Mouse (Mus musculus): ENCODE measurements around the gene Agl. TPM values are rescaled to one million over a fixed set of nuclear protein-coding genes. Genes with fewer than 3 reads are reported as not detected.

Agl gene
- polyA plus RNA-seq, 1 experiment from 2014 or later, result 16.5 TPM

DNA sequence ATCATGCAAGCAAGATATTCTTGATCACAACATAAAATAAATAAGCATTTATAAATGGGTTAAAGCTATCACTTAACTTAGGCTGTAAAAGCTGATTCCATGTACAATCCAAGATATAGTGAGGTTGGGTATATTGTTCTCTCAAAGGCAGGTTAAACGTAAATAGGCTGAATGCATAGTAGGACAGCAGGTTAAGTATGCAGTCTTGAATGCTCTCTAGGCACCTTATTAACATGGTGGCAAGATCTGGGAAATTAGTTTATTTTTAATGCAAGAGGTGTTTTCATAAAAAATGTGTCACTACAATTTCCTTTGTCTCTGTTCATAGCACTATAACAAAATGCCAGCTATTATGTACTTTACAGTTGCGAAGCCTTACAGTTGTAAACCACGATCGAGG is 27.4 kb upstream of the Agl start:
- Histone ChIP-seq H3K36me3 (no peaks in the 10 kb centered on the region), H3K4me1 (replicated peaks) (no peaks in the 10 kb centered on the region), H3K4me2 (peak overlapping the region; percentile 62), H3K27me3 (no peaks in the 10 kb centered on the region), H3K4me3 (peak overlapping the region; percentile 38; the same call in 1 of the 2 replicates), H3K27ac (no peak overlapping the region), H3K9ac (peak overlapping the region; percentile 68; the same call in 1 of the 2 replicates), H3K9me3 (no peaks in the 10 kb centered on the region)
- 75% methylated on average over 4 of the region's 4 CpGs for WGBS
- ATAC-seq (ENCODE audit: low FRiP score), result no peak

DNA sequence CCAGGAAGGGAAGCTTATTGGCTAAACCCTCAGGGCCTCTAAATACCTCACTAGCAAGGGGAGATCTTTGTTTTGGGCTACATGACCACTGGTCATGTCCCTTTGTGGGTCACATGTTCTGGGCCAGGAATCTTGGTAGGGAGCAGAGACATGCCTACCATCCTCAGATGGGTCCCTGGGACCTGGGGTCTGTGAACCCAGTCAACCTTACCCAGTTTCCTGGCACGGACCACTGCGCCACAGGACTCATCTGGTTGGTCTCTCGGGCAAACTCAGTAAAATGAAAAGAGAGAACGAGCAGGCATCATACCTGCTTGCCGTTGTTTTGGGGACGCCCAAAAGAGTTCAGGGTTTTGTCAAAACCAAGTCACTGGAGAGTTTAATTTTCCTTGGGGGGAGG is 26.3 kb upstream of the Agl start:
- no peak overlapping the region for H3K4me3 ChIP-seq
- no peaks in the 10 kb centered on the region for H3K9me3 ChIP-seq
- no peak overlapping the region for H3K27ac ChIP-seq
- no peaks in the 10 kb centered on the region for H3K27me3 ChIP-seq
- H3K4me1 ChIP-seq (replicated peaks), result no peaks in the 10 kb centered on the region
- no peak for ATAC-seq (ENCODE audit: low FRiP score)
- H3K36me3 ChIP-seq, result no peaks in the 10 kb centered on the region
- H3K9ac ChIP-seq, result no peak overlapping the region
- no peak overlapping the region for H3K4me2 ChIP-seq
- WGBS, result 89% methylated on average over 6 of the region's 6 CpGs

DNA sequence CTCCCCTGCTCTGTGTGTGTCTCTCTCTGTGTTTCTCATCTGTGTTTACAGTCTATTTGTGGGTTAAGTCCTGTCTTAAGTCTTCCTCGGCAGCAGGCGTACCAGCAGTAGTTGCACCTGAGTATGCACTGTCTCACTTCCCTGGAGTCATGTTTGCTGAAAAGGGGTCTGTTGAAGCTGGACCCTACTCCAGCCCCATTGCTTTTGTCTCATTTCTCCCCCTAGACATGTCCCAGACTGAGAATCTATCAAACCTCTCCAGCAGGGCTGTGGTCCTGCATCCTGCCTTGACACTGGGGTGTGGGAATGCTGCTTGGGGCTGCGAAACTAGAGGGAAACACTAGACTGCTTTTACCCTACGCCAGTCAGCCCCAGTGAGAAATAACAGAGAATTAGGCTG is 25.5 kb upstream of the Agl start:
- 85% methylated on average over 4 of the region's 4 CpGs for WGBS
- ATAC-seq (ENCODE audit: low FRiP score), result no peak
- Histone ChIP-seq H3K4me3 (no peak overlapping the region), H3K9ac (no peak overlapping the region), H3K4me2 (no peak overlapping the region), H3K4me1 (replicated peaks) (no peaks in the 10 kb centered on the region), H3K27ac (no peak overlapping the region), H3K36me3 (no peaks in the 10 kb centered on the region), H3K9me3 (no peaks in the 10 kb centered on the region), H3K27me3 (no peaks in the 10 kb centered on the region)

DNA sequence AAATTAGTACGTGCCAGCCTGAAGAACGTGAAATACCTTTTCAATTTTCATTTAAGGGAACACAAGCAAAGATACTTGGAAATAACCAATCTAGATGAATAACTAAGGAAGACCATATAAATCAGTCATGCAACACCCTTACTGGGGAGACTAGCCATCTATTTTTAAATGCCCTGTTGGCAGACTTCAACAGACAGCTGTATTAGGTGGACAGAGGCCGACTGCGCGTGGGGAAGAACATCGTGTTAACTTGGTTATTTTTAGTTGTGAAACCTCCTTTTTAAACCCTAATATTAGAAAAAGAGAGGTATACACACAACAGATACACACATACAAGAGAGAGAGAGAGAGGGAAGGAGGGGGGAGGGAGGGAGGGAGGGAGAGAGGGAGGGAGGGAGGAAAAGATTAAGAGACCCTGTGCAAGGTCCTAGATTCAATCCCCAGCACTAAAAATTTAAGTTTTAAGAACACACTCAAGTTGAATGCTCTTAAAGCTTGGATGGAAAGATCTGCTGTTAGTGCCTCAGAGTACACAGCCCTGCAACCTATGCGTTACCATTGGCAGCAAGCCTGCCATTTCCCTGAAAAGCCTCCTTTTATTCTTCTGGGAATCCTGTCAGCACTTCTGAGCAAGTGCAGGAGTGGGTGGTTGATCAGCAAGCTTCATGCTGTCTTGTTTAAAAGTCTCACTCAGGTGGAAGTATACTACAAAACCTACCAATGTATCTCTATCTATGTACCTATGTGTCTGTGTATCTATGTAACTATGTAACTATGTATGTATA is 24.8 kb upstream of the Agl start:
- H3K4me3 ChIP-seq, result no peak overlapping the region
- no peak overlapping the region for H3K9ac ChIP-seq
- H3K27ac ChIP-seq, result no peak overlapping the region
- no peaks in the 10 kb centered on the region for H3K27me3 ChIP-seq
- no peaks in the 10 kb centered on the region for H3K36me3 ChIP-seq
- no peak for ATAC-seq (ENCODE audit: low FRiP score)
- WGBS, result 92% methylated on average over 7 of the region's 7 CpGs
- H3K4me2 ChIP-seq, result no peak overlapping the region
- H3K4me1 ChIP-seq (replicated peaks), result no peaks in the 10 kb centered on the region
- no peaks in the 10 kb centered on the region for H3K9me3 ChIP-seq

DNA sequence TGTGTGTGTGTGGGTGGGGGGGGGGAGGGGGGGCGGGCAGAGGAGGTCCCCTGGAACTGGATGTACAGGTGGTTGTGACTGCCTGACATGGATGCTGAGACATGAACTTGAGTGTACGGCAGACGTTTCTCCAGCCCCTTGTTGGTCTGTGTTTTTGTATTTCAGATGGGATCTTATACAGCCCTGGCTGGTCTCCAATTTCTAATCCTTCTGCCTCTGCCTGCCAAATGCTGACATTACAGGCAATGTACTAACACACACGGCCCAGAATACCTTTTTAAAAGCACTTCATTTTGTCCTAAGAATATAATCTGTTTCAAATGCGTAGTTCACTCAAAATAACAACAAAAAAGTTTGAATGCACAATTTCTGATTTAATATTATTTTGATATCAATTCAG is 23.4 kb upstream of the Agl start:
- no peak overlapping the region for H3K9ac ChIP-seq
- ATAC-seq (ENCODE audit: low FRiP score), result no peak
- H3K4me3 ChIP-seq, result no peak overlapping the region
- H3K36me3 ChIP-seq, result no peaks in the 10 kb centered on the region
- no peak overlapping the region for H3K4me2 ChIP-seq
- no peaks in the 10 kb centered on the region for H3K4me1 ChIP-seq (replicated peaks)
- H3K27me3 ChIP-seq, result no peaks in the 10 kb centered on the region
- 78% methylated on average over 5 of the region's 5 CpGs for WGBS
- no peak overlapping the region for H3K27ac ChIP-seq
- H3K9me3 ChIP-seq, result no peaks in the 10 kb centered on the region

DNA sequence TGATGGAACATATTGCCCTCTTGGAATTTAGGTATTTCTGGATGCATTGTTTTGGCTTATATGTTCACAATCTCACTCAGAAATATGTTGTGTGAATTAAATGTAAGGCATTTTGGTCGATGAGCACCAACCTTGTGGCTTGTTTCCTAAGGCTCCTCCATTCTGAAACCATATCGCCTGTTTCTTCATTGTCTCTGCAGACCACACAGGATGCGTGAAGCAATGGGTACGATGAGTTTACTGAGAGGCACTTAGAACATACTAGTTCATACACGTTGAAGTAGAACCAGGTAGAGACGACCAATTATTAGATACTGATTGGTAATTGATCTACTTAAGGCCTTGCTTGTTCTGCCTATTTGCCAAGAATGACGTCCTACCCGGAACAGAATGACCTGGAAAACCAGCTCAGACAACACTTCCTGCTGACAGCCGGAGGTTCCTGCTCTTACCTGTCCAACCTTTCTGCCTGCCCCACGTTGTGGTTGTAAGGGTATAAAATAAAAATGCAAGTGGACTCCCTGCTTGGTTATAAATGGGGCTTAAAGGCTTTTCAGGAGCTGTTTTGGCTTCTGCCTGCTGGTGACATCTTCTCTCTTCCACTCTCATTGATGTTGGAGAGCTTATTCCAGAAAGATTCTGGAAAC is 21.4 kb upstream of the Agl start:
- Histone ChIP-seq H3K9me3 (no peaks in the 10 kb centered on the region), H3K4me3 (no peak overlapping the region), H3K4me1 (replicated peaks) (no peaks in the 10 kb centered on the region), H3K9ac (no peak overlapping the region), H3K27ac (no peak overlapping the region), H3K27me3 (no peaks in the 10 kb centered on the region), H3K36me3 (no peaks in the 10 kb centered on the region), H3K4me2 (no peak overlapping the region)
- 90% methylated on average over 10 of the region's 10 CpGs for WGBS
- ATAC-seq (ENCODE audit: low FRiP score), result no peak

DNA sequence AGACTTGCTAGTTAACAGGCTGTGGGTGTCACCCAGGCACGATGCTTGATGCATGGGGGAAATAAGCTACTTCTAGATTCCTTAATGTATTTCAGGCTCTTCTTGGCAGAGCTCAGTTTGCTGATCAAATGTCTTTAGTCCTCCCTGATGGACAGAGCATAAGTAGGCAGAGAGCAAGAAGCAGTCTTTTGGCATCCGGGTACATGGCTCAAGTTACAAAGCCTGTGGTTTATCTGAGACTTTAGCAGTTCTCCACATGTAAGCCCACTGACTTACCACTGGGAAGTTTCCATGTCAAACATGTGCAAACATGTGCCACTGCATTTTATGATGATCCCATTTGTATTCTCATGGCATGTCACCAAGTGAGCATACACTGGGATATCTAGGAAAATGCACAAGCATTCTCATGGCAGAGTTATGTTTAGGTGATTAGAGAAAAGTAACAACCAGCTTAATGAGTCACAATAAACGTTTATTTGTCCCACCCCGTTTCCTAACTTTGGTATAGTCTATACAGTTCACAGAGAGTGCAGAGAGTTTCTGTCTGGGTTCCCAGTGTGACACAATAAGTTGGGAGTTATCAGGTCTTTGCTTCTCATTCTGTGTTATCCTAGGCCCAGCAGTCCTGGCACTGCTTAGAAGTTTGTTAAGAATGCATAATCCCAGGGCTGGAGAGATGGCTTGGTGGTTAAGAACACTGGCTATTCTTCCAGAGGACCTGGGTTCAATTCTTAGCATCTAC is 18.7 kb upstream of the Agl start:
- no peaks in the 10 kb centered on the region for H3K36me3 ChIP-seq
- H3K9me3 ChIP-seq, result no peaks in the 10 kb centered on the region
- H3K27me3 ChIP-seq, result no peaks in the 10 kb centered on the region
- no peak overlapping the region for H3K4me2 ChIP-seq
- ATAC-seq (ENCODE audit: low FRiP score), result no peak
- no peak overlapping the region for H3K27ac ChIP-seq
- no peak overlapping the region for H3K9ac ChIP-seq
- H3K4me1 ChIP-seq (replicated peaks), result no peaks in the 10 kb centered on the region
- H3K4me3 ChIP-seq, result no peak overlapping the region
- WGBS, result 85% methylated on average over 4 of the region's 4 CpGs

DNA sequence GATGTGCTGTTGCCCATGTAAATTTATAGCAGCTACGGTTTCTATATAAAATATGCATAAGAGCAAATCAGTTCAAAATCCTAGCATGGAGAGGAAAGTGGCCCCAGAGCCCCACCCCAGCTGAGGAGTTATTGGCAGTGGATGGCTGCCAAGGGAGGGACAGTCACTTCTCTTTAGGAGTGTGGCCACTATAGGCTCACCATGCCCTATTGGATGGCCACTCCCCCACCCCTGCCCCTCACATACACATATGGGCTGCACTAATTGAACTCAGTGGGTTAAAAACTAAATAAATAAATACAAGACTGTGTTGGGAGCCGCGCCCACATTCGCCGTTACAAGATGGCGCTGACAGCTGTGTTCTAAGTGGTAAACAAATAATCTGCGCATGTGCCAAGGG is 9.3 kb upstream of the Agl start:
- WGBS, result 94% methylated on average over 7 of the region's 7 CpGs

DNA sequence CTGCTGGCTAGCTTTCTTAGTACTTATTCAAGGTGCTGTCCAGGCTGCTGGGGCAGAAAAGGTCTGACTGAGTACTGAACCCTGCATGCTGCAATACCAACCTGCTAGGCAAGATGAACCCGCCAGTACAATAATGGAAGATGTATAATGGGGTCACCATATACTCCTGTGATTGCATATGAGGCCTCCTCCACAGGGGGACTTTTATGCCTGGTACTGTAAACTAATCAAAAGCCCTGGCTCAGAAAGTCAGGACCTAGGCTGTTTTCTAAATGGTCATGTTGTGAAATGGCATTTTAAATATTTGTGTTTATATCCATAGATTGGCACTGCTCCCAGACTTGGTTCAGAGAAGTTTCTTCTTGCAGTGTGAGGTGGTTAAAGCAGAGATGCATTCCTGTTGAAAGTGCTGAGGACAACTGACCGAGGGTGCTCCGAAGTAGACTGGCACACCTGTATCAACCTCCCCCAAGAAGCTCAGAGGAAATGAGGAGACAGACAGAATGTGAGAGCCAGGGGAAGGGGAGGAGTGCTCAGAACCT is 8.8 kb upstream of the Agl start:
- Histone ChIP-seq H3K36me3 (no peaks in the 10 kb centered on the region), H3K4me3 (no peak overlapping the region), H3K9me3 (no peaks in the 10 kb centered on the region), H3K4me1 (replicated peaks) (no peaks in the 10 kb centered on the region), H3K4me2 (no peak overlapping the region), H3K9ac (no peak overlapping the region), H3K27ac (no peak overlapping the region), H3K27me3 (no peaks in the 10 kb centered on the region)
- WGBS, result 93% methylated on average over 3 of the region's 3 CpGs
- ATAC-seq (ENCODE audit: low FRiP score), result no peak

More for the DNA sequence above, 9.3 kb upstream of the Agl start:
- H3K4me2 ChIP-seq, result no peak overlapping the region
- no peaks in the 10 kb centered on the region for H3K4me1 ChIP-seq (replicated peaks)
- H3K36me3 ChIP-seq, result no peaks in the 10 kb centered on the region
- H3K4me3 ChIP-seq, result no peak overlapping the region
- no peaks in the 10 kb centered on the region for H3K9me3 ChIP-seq
- H3K27me3 ChIP-seq, result no peaks in the 10 kb centered on the region
- H3K27ac ChIP-seq, result no peak overlapping the region
- ATAC-seq (ENCODE audit: low FRiP score), result no peak
- H3K9ac ChIP-seq, result no peak overlapping the region

DNA sequence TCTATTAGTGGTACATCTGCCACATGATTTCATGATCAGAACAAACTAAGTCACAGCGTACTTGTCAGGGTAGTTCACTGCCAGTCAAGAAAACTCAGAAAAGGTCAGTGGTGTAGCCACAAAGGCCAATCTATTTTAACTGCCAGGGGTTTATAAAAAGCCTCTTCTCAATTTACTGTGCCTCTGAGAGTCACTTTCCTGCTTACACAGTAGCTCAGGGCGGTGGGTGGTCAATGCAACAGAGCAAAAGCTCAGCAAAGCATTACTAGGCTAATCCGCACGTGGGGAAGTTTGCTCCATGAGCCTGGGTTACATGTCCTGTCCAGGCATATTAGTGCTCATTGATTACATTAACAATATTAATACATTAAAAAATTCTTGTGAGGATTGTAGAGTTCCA is 8.0 kb upstream of the Agl start:
- Histone ChIP-seq H3K4me2 (no peak overlapping the region), H3K27me3 (no peaks in the 10 kb centered on the region), H3K9me3 (no peaks in the 10 kb centered on the region), H3K4me3 (no peak overlapping the region), H3K4me1 (replicated peaks) (no peaks in the 10 kb centered on the region), H3K9ac (no peak overlapping the region), H3K27ac (no peak overlapping the region), H3K36me3 (no peaks in the 10 kb centered on the region)
- ATAC-seq (ENCODE audit: low FRiP score), result no peak
- WGBS, result 74% methylated on average over 4 of the region's 4 CpGs

DNA sequence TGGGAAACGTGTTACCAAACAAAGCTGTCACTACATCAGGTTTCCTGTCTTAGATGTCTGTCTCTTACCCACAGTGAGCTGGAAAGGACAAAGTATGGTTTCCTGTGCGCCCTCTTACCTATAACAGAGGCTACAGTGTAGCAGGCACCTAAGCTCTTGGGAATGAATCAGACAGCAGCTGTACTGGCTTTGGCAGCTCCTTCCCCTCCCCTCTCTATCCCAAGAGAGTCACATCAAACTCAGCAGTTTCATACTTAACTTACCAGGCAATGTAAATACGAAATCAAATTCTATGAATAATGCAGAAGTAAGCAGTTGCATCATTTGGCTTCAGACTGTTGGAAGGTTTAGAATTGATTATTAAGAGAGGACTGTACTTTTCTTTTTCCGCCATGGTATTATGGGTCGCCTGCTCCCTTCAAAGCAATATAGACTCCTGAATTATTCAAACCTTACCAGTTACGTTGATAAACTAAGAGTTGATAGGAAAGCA is 7.4 kb upstream of the Agl start:
- Histone ChIP-seq H3K36me3 (no peaks in the 10 kb centered on the region), H3K4me1 (replicated peaks) (no peaks in the 10 kb centered on the region), H3K9ac (no peak overlapping the region), H3K4me2 (no peak overlapping the region), H3K4me3 (no peak overlapping the region), H3K9me3 (no peaks in the 10 kb centered on the region), H3K27me3 (no peaks in the 10 kb centered on the region), H3K27ac (no peak overlapping the region)
- ATAC-seq (ENCODE audit: low FRiP score), result no peak
- WGBS, result 75% methylated on average over 6 of the region's 6 CpGs

DNA sequence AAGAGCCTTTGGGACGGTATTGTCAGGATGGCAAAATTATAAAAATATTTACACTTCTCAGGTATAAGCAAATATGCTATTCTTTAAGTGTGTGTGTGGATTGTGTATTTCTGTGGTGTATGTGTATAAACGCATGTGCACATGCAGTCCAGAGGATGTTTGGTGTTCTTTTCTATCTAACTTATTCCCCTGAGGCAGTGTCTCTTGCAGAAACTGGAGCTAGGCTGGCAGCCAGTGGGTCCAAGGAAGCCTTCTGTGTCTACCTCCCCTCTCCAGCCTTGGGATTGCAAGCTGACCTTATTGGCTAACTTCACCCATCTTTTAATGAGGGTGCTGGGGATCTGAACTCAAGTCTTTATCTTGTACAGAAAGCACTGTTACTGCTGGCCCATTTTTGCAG is 5.0 kb upstream of the Agl start:
- Histone ChIP-seq H3K9me3 (no peaks in the 10 kb centered on the region), H3K27me3 (no peaks in the 10 kb centered on the region), H3K36me3 (no peaks in the 10 kb centered on the region), H3K4me1 (replicated peaks) (peaks cover 8% of the 10 kb centered on the region), H3K9ac (no peak overlapping the region), H3K27ac (no peak overlapping the region), H3K4me3 (no peak overlapping the region), H3K4me2 (no peak overlapping the region)
- ATAC-seq (ENCODE audit: low FRiP score), result no peak
- 94% methylated on average over 2 of the region's 2 CpGs for WGBS
